Mouse (Mus musculus): ENCODE measurements at regions not wholly inside any gene's neighbourhood (a gene's known extent, or its start where the extent isn't known, plus 50 kb on each side); places are given as distances from the start of the nearest gene placed in this dataset.

- no peak for TF ChIP-seq CTCF (IDR thresholded peaks at IDR 0.05; ENCODE audit: extremely low read depth, insufficient read depth, low read length)
- no peak for TF ChIP-seq POLR2A (IDR thresholded peaks at IDR 0.05; ENCODE audit: extremely low read depth, insufficient read depth, low read length)
Measured at GRCm38 (mm10) chr12:79939436-79939835, 173.4 kb downstream of the Zfp36l1 start.
